Mouse (Mus musculus) heart, embryonic 12.5 days (tissue): ENCODE measurements around the gene Stxbp1. TPM values are rescaled to one million over a fixed set of nuclear protein-coding genes. Genes with fewer than 3 reads are reported as not detected.

Experiments used
- ATAC-seq: fragments of 200-750 bp; cut with Nextera tagmentation; 2 replicates; pipeline ENCODE4 v1.8.0; 2017; ENCODE audit warnings: moderate TSS enrichment, moderate library complexity; ENCODE audit not compliant: insufficient number of reproducible peaks, low FRiP score
- H3K27ac ChIP-seq: fragments of 300-500 bp; sonication (generic); 2 replicates; pipeline ENCODE4 v1.5.1; 2016; ENCODE audit warnings: mild to moderate bottlenecking, moderate library complexity; ENCODE audit not compliant: poor library complexity, severe bottlenecking
- H3K27me3 ChIP-seq: fragments of 300-500 bp; sonication (generic); replicated peaks from 2 replicates; pipeline ENCODE4 v1.6.1; 2016; ENCODE audit warnings: mild to moderate bottlenecking, moderate library complexity
- H3K36me3 ChIP-seq: fragments of 300-500 bp; sonication (generic); 2 replicates; pipeline ENCODE4 v1.6.1; 2016; ENCODE audit warnings: mild to moderate bottlenecking, moderate library complexity
- H3K4me1 ChIP-seq: fragments of 300-500 bp; sonication (generic); replicated peaks from 2 replicates; pipeline ENCODE4 v1.6.1; 2016; ENCODE audit warnings: mild to moderate bottlenecking
- H3K4me2 ChIP-seq: fragments of 300-500 bp; sonication (generic); 2 replicates; pipeline ENCODE4 v1.6.1; 2016; ENCODE audit warnings: mild to moderate bottlenecking, moderate library complexity
- H3K4me3 ChIP-seq: fragments of 300-500 bp; sonication (generic); 2 replicates; pipeline ENCODE4 v1.5.1; 2016; ENCODE audit warnings: mild to moderate bottlenecking
- H3K9ac ChIP-seq: fragments of 300-500 bp; sonication (generic); 2 replicates; pipeline ENCODE4 v1.6.1; 2016; ENCODE audit warnings: mild to moderate bottlenecking, moderate library complexity
- H3K9me3 ChIP-seq: fragments of 300-500 bp; sonication (generic); replicated peaks from 2 replicates; pipeline ENCODE4 v1.6.1; 2016; ENCODE audit warnings: mild to moderate bottlenecking, moderate library complexity
- WGBS: fragments of 180-500 bp; shearing (Covaris S2); methylation state at CpG from one replicate; pipeline ENCODE4 v1.1.7; 2016; 5-methylcytosine and 5-hydroxymethylcytosine counted together
- polyA plus RNA-seq: library from polyadenylated mRNA; unstranded; fragments of >200 nt; fragmentation: Nextera tagmentation; extraction: Ambion mirVana; gene quantifications from 2 replicates; pipeline ENCODE4 v1.2.1, GENCODE M21; 2016

Gene Stxbp1
- polyA plus RNA-seq, 1 experiment from 2014 or later, result 31.1 TPM

DNA sequence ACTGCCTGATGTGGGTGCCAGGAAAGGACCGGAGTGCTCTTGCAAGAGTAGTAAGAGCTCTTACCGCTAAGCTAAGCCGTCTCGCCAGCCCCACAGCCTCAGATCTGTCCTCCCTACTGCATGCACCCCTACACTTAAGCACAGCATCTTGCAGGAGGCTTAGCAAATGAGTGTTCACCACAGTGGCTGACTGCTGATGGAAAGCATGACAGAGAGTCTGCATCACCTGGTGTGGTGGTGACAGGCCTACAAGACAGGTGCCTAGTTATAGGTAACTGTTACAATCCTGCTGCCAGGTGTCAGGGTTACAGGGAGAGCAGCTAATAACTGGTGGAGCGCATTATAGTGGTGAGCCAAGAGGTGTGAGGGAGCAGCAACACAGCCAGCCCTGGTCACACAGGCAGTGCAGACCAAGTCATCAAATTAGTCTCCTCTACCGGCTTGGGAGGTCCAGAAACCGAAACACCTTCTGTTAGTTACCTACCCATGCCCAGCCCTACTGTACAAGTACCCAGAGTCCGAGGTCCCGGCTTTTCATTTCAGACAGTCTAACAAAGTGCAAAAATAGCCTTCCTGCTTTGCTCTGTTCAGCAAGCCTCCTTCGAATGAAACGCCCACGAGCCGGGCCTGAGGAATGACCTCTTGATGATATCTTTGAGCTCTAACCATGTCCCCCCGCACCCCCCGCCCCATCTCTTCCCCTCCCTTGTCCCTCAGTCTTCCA, 28.1 kb upstream of the Stxbp1 start:
- 11% methylated on average over 15 of the region's 15 CpGs for WGBS
- H3K4me2 ChIP-seq, result peak overlapping the region; percentile 81
- peak; percentile 9; the same call in 1 of the 2 replicates for ATAC-seq
- no peaks in the 10 kb centered on the region for H3K27me3 ChIP-seq
- H3K4me1 ChIP-seq, result peaks cover 50% of the 10 kb centered on the region
- no peaks in the 10 kb centered on the region for H3K9me3 ChIP-seq
- peak overlapping the region; percentile 90 for H3K9ac ChIP-seq
- H3K4me3 ChIP-seq, result peak overlapping the region; percentile 76
- peak overlapping the region; percentile 92 for H3K27ac ChIP-seq
- H3K36me3 ChIP-seq, result no peaks in the 10 kb centered on the region

DNA sequence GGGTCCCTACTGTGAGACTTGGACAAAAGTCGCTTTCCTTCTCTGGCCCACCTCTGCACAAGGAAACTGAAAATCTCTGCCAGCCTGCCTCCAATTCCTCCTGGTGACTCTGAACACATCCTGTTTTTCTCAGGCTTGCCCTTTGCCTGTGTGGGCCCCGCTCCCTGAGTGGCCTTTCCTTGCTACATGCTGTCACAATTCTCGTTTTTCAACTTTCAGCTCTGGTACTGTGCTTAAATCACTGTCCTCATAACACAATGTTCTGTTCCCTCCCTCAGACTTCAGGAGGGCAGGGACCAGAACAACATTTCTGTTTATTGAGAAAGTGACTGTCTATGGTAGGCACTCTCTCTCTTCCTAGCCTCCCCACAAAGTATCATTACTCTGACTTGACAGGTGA, 27.0 kb upstream of the Stxbp1 start:
- Histone ChIP-seq H3K4me2 (peak overlapping the region; percentile 81), H3K4me1 (peaks cover 47% of the 10 kb centered on the region), H3K27ac (peak overlapping the region; percentile 92; the same call in 1 of the 2 replicates), H3K27me3 (no peaks in the 10 kb centered on the region), H3K36me3 (no peaks in the 10 kb centered on the region), H3K9ac (0 out of 2 replicates have a peak overlapping the region, but pooled peaks have one; percentile 90), H3K4me3 (no peak overlapping the region), H3K9me3 (no peaks in the 10 kb centered on the region)
- ATAC-seq, result no peak
- 71% methylated on average over 3 of the region's 3 CpGs for WGBS

DNA sequence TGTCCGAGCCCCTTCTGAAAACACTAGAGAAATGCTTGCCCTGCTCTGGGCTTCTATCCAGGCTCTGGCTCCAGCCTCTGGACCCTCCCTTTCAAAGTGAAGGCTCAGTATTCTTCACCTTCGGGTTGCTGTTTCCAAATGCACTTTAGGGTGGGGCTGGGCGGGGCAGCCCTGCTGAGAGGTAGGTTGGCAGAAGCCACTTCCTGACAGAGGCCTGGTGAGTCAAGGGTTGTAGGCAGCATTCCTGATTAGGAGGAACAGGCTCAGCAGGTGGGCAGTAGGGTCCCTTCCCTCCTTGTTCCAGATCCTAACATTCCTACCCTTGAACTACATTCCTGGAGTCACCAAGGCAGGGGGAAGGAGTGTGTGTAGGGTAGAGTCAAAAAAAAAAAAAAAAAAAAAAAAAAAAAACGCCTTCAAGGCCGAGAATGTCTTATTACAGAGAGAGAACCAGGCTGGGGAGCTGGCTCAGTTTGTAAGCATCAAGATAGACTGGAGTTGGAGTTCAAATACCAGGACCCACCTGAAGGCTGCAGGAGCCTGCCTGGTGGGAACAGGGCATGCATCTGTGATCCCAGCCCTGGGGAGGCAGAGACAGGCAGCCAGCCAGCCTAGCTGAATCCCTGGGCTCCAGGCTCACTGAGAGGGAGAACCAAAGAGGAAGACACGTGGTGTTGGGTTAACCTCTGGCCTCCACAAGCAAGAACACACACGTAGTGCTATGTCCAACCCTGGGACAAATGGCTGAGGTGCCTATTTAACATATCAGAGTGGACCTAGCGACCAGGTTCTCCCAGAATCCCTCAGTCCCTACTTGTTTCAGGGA, 23.4 kb upstream of the Stxbp1 start:
- WGBS, result 49% methylated on average over 8 of the region's 8 CpGs
- no peak overlapping the region for H3K27ac ChIP-seq
- no peak for ATAC-seq
- no peak overlapping the region for H3K4me2 ChIP-seq
- no peaks in the 10 kb centered on the region for H3K27me3 ChIP-seq
- peaks cover 39% of the 10 kb centered on the region for H3K4me1 ChIP-seq
- no peak overlapping the region for H3K9ac ChIP-seq
- H3K4me3 ChIP-seq, result no peak overlapping the region
- H3K9me3 ChIP-seq, result no peaks in the 10 kb centered on the region
- H3K36me3 ChIP-seq, result no peaks in the 10 kb centered on the region

DNA sequence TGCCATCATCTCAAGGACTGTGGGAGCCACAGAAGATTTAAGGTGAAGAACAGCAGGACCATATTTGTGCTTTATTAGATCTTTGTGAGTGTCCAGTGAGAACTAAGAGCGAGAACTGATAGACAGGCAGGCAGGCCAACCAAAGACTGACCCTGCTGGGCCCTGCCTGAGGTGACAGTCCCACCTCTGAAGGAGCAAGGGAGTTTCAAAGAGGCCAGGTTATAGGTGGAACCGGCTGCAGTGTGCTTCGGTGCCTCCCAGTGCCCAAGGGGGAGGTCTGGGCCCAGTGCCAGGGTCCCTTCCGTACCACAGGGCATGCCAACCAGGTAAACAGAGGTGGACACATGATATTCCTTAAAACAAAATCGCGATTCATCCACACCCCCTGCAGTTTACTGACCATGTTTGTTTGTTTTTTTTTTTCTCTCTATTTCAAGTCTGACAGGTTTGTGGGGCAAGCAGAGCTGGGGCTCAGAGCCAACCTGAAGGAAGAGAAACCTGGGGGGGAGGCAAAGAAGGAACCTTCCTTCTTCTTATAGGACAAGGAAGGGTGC, 22.8 kb upstream of the Stxbp1 start:
- Histone ChIP-seq H3K4me1 (peaks cover 35% of the 10 kb centered on the region), H3K36me3 (no peaks in the 10 kb centered on the region), H3K27ac (no peak overlapping the region; the same call in 1 of the 2 replicates), H3K27me3 (no peaks in the 10 kb centered on the region), H3K4me3 (no peak overlapping the region), H3K9me3 (no peaks in the 10 kb centered on the region), H3K4me2 (no peak overlapping the region), H3K9ac (0 out of 2 replicates have a peak overlapping the region, but pooled peaks have one; percentile 26)
- ATAC-seq, result no peak
- WGBS, result 49% methylated on average over 6 of the region's 6 CpGs

DNA sequence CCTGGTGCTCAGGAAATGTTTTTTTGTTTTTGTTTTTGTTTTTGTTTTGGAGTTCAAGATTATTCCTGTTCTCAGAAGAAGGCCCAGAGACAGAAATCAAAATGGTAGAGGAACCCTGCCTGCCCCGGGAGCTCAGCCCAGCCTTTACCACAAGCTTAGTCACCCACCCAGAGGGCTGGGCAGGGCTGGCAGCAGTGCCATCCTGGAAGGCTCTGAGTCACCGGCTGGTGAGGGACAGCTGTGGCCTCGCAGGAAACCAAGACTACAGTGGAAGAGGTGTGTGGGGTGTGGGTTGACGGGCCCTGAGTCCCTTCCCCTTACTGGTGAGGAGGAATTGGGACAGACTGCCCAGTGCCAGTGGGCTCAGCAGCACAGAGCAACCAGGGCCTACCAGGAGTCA, 20.3 kb upstream of the Stxbp1 start:
- H3K4me3 ChIP-seq, result no peak overlapping the region
- H3K9me3 ChIP-seq, result no peaks in the 10 kb centered on the region
- H3K27me3 ChIP-seq, result no peaks in the 10 kb centered on the region
- H3K4me2 ChIP-seq, result no peak overlapping the region
- WGBS, result 61% methylated on average over 4 of the region's 4 CpGs
- peaks cover 22% of the 10 kb centered on the region for H3K4me1 ChIP-seq
- H3K9ac ChIP-seq, result no peak overlapping the region
- H3K36me3 ChIP-seq, result no peaks in the 10 kb centered on the region
- no peak for ATAC-seq
- no peak overlapping the region for H3K27ac ChIP-seq

DNA sequence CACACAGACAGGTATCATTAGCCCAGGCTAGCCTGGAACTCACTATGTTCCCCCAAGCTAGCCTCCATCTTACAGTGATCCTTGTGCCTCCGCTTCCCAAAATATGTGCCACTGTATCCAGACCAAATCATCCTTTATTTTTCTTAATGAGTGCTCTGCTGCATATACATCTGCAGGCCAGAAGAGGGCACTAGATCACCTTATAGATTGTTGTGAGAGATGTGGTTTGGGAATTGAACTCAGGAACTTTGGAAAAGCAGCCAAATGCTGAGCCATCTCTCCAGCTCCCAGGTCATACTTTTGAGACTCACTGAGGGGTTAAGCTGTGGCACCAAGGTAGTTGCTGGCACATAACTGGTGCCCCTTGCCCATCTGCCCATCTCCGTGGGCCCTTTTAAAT, 17.7 kb upstream of the Stxbp1 start:
- H3K4me1 ChIP-seq, result peaks cover 16% of the 10 kb centered on the region
- no peaks in the 10 kb centered on the region for H3K27me3 ChIP-seq
- H3K9me3 ChIP-seq, result no peaks in the 10 kb centered on the region
- H3K4me3 ChIP-seq, result no peak overlapping the region
- no peak overlapping the region for H3K9ac ChIP-seq
- no peak overlapping the region for H3K4me2 ChIP-seq
- 70% methylated on average over 2 of the region's 2 CpGs for whole genome bisulfite sequencing
- ATAC-seq, result no peak
- no peaks in the 10 kb centered on the region for H3K36me3 ChIP-seq
- H3K27ac ChIP-seq, result no peak overlapping the region

DNA sequence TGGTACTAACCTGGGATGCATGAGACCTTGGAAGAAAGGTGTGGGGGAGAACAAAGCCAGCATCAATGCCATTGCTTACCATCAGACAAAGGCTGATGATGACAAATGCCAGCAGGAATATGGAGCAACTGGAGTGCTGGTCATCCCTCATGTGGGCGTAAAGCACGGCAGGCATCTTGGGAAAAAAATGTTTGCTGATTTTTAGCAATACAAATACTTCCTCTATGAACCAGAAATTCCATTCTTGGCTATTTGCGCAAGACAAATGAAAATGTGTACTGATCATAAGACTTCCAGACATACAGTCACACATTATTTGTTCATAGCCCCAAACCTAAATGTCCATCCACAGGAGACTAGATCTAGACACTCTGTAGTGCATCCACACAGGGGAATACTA, 16.3 kb upstream of the Stxbp1 start:
- Histone ChIP-seq H3K27ac (no peak overlapping the region), H3K27me3 (no peaks in the 10 kb centered on the region), H3K4me3 (no peak overlapping the region), H3K4me1 (peaks cover 4% of the 10 kb centered on the region), H3K9me3 (no peaks in the 10 kb centered on the region), H3K9ac (no peak overlapping the region), H3K4me2 (no peak overlapping the region), H3K36me3 (no peaks in the 10 kb centered on the region)
- WGBS, result 85% methylated on average over 3 of the region's 3 CpGs
- ATAC-seq, result no peak

DNA sequence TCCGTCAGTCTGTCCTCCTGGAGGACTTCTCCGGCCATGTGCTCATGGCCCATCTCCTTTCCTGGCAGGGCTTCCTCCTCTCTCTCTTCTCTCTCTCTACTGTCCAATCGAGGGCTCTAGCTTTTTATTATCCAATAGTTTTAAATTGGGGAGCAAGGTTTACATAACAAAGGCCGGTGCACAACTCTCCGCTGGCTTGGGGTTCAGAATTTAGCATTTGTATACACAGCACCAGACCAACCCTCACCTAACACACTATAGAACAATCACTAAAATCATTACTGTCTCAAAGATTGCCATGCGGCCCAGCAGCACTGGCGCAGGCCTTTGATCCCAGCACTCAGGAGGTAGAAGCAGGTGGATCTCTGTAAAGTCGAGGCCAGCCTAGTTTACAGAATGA, 13.8 kb upstream of the Stxbp1 start:
- Histone ChIP-seq H3K36me3 (no peaks in the 10 kb centered on the region), H3K27ac (no peak overlapping the region), H3K9me3 (no peaks in the 10 kb centered on the region), H3K4me3 (no peak overlapping the region), H3K27me3 (no peaks in the 10 kb centered on the region), H3K4me1 (no peaks in the 10 kb centered on the region), H3K9ac (no peak overlapping the region), H3K4me2 (no peak overlapping the region)
- no peak for ATAC-seq
- WGBS, result 79% methylated on average over 8 of the region's 8 CpGs

DNA sequence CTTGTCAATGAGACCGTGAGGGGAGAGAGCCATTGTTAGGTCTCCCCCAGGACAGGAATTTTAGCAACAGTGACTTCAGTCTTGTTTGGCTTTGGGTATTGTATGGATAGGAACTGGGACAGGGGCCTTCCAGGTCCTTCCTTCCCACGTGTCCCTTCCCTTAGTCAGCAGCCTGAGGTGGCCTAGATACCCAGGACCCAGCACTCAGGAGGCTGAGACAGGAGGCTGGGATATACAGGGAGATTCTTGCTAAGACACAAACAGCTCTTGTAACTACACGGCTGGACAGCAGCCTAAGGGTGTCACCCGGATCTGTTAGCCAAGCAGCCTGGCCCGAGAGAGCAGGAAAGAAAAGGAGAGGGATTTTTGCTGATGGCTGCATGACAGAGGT, 12.6 kb upstream of the Stxbp1 start:
- H3K9ac ChIP-seq, result no peak overlapping the region
- H3K27me3 ChIP-seq, result no peaks in the 10 kb centered on the region
- no peak overlapping the region for H3K4me2 ChIP-seq
- no peaks in the 10 kb centered on the region for H3K9me3 ChIP-seq
- H3K4me3 ChIP-seq, result no peak overlapping the region
- WGBS, result 71% methylated on average over 5 of the region's 5 CpGs
- H3K4me1 ChIP-seq, result no peaks in the 10 kb centered on the region
- no peak overlapping the region for H3K27ac ChIP-seq
- no peaks in the 10 kb centered on the region for H3K36me3 ChIP-seq
- ATAC-seq, result no peak

DNA sequence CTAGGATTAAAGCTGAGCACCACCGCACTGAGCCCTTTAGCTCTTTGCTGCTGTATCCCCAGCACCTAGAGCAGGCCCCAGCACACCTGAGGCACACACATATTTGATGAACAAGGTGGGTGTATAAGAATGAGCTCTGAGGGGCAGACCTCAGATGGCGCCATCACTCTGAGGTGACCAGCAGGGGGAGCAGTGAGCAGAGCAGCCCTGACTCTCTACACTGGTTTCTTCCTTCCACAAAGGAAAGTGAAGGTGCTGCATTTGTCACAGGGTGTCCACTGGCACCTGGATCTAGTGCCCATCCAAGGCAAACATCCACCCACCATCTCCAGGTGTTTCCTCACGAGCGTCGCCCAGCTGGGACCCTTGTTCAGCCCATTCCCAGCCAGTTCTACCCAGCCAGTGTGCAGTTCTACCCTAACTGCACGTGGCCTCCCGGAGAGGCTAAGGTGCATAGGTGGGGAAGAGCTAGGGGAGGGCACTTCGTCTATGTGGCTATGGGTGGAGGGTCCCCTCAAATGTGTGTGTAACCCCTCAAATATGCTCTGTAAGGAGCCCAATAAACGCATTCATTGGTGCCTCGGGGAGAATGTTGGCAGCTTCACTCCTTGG, 12.1 kb upstream of the Stxbp1 start:
- Histone ChIP-seq H3K9ac (no peak overlapping the region), H3K27ac (no peak overlapping the region), H3K4me2 (no peak overlapping the region), H3K4me1 (no peaks in the 10 kb centered on the region), H3K4me3 (no peak overlapping the region), H3K9me3 (no peaks in the 10 kb centered on the region), H3K27me3 (no peaks in the 10 kb centered on the region), H3K36me3 (no peaks in the 10 kb centered on the region)
- WGBS, result 43% methylated on average over 10 of the region's 10 CpGs
- 0 out of 2 replicates have a peak, but pooled peaks have one; percentile 34 for ATAC-seq

DNA sequence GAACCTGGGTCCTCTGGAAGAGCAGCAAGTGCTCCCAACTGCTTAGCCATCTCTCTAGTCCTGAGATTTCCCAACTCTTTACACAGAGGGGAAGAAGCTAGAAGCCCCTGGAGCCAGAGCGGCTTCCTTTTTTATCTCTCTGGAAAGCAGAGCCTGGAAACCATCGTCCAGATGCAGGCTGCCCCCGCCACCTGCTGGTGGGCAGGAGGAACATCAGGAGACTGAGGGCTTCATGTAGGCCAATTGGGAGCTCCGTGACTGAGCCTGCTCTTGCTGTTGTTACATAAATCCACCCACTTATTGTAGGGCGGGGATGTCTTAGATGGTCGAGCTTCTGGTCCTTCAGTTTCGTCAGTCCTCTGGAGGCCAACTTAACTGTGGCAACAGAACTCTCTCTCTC, 10.5 kb upstream of the Stxbp1 start:
- Histone ChIP-seq H3K4me2 (no peak overlapping the region), H3K27ac (no peak overlapping the region), H3K36me3 (no peaks in the 10 kb centered on the region), H3K27me3 (peaks cover 7% of the 10 kb centered on the region), H3K4me3 (no peak overlapping the region), H3K4me1 (peaks cover under 1% of the 10 kb centered on the region; the same call in 1 of the 2 replicates), H3K9me3 (no peaks in the 10 kb centered on the region), H3K9ac (no peak overlapping the region)
- 0 out of 2 replicates have a peak, but pooled peaks have one; percentile 40 for ATAC-seq
- 2% methylated on average over 7 of the region's 7 CpGs for WGBS
